Mouse (Mus musculus) induced T-regulatory cell, adult 2 months (primary cell): ENCODE measurements around the gene Chst5.
"Not testable (repeated sequence)": the region's sequence is repeated elsewhere in the genome, so short reads cannot be mapped to it uniquely, and the experiment has no call there.

Experiments
- DNase-seq: peaks from one replicate; pipeline ENCODE4 v3.0.0-alpha.2; 2012; ENCODE audit warnings: low read depth

The Chst5 gene

DNA sequence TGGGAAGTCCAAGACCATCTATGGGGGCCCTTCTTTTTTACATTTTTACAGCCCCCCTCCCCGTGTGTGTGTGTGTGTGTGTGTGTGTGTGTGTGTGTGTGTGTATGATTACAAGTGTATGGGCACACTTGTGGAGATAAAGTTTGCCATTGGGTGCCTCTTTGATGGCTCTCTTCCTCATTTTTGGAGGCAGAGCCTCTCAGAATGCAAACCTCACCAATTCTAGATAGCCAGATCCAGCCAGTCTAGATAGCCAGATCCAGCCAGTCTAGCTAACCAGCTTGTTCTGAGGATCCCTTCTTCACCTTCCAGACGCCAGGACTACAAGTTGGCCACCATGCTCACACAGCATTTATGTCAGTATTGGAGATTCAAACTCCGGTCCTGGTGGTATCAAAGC is 39.0 kb downstream of the Chst5 start:
- no peak for DNase-seq

DNA sequence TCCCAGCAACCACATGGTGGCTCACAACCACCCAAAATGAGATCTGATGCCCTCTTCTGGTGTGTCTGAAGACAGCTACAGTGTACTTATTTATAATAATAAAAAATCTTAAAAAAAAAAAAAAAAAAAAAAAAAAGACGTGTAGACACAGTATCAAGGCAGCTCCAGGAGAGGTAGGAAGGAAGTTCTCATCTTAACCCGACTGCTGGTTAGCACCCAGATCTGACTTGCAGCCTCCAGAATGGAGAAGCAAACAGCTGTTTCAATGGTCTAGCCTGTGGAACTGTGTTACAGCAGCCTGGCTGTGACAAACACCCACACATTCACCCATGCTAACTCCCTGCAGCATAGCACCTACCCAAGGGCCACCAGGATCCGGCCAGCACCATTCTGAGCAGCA is 39.9 kb downstream of the Chst5 start:
- no peak for DNase-seq

DNA sequence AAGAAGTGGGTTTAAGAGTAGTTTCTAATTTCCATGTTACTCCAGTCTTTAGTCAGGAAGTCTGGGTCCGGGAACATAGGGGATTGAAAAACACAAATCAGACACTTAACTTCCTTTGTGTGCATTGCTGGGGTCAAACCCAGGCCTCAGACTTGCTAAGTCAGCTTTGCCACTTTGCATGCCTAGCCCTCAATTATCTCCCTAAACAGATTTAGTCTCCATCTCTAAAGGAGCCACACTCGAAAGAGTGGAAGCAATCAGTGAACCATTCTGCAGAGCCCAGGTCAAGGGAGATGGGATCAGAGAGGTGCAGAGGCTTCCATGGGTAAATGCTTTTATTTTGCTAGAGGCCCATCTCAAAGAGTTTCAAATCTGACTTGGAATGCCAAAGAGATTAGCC is 41.6 kb downstream of the Chst5 start:
- DNase-seq: no peak

DNA sequence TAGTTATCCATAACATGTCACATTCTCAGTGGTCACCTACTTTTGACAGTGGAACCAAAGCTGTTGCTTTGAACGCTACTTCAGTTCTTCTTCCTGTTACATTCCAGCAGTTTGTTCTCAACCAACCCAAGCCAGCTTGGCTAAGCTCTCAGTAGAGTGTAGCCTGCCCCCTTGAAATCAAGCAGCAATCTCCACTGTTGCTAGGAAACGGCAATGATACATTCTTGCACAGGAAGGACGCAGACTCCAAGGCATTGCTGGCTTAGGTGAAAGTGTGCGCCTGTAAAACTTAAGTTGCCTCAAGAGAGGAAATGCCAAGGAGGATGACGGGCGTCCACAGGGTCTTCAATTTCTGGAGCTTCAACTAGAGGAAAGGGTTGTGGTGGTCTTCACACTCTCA is 44.4 kb downstream of the Chst5 start:
- DNase-seq: no peak

DNA sequence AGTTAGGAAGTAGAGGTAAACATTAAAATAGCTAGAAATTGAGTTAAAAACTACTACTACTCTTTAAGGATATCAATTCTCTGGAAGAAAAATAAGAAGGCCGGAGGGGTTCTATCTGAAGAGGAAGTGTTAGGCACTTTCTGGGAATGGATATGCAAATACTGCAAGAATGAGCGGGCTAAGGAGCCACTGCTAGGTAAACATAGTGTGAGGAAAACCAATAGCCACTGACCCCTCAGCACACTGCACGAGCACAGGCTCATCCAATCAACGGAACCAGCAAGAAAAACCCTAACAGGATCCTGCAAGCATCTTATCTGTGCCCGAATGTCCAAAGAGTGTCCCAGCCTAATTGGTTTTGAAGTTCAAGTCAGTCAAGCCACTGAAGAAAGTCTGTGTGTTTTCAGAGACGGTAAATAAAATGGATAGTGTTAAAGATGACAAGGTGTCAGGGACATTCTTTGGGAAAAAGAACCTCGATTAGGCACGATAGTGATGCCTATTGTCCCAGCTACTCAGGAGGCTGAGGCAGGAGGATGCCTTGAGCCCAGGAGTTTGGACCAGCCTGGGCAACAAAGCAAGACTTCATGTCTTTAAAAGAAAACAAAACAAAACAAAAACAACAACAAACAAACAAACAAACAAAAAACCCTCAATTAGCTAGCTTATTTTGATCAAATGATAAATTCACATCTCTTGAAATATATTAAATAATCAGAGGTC is 45.0 kb downstream of the Chst5 start:
- DNase-seq: no peak

DNA sequence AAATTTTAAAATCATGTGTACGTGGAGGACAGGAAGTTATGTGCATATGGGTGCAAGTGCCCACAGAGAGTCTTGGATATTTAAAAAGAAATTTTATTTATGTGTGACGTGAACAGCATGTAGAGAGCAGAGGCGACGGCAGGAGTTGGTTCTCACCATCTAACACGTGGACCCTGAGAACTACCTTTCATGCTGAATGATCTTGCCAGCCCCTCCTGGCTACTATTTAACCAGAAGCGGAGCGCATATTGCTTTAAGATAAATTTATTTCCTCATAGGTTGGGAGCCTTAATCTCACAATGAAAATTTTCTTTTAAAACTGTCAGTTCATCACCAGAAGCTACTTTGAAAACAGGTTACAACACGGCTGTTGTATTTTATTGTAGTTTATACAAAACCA is 45.6 kb downstream of the Chst5 start:
- DNase-seq: no peak

DNA sequence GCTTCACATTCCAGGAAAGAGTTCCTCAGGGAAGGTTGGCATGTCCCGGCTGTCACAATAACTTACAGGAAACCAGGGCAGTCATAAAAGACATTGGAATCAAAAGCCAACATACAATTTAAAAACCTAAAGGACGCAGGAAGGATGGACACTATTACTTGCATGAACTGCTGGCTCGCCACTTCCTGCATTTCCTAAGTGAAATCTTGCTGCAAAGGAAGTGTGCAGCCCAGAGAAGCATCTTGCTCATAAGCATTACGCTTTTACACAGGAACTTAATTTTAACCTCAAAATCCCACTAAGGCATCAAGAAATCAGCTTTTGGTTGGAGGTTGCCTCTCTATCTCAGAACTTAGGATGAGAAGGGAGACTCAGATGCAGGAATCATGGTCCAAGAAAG is 47.0 kb downstream of the Chst5 start:
- DNase-seq: no peak

DNA sequence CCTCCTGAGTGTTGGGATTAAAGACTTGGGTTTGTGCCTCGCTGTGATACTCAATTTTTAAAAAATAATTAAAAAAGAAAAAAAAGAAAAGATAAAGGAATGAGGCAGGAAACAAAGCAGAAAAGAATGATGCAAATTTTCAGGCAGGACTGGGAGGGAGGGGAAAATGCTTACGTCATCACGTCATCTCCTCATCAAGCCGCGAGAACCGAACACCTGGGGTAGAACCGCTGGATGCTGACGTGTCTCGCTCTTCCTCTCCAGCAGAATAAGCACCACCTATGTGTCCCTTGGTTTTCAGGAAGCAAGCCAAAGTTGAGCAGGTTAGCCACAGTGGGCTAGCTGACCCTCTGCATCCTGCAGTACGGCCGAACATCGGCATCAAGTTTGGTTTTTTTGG is 54.3 kb downstream of the Chst5 start:
- no peak for DNase-seq

DNA sequence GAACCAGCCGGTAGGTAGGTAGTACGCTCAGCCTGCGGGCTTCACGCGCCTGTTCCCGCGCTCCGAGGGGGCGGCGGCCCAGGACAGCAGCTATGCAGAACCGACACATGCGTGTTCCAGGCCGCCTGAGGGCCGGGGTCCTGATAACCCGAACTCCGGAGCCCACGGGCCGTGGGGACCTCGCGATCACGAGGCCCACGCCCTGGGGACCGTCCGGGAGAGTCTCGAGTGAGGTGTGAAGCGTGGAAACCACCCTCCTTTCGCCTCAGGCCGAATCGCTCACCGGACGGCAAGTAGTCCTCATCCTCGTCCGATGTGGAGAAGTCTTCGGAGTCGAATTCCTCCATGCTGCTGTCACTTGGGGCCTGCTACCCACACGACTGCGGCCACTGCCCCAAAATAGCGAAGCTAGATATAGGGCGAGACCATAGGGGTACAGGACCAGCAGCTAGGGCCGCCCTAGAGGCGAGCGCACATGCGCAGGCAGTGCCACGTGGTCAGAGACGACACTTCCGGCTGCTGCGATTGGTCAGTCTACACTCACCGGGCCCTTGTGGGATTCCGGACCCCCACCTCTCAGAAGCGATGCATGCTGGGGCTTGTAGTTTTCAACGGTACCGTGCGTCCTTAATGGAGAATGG is 56.3 kb downstream of the Chst5 start, which contains the start of gene Cfdp1:
TSS of gene Cfdp1 (minus strand) at position 431 of the 641 bp plus-strand sequence.
- DNase-seq: peak; percentile 98

DNA sequence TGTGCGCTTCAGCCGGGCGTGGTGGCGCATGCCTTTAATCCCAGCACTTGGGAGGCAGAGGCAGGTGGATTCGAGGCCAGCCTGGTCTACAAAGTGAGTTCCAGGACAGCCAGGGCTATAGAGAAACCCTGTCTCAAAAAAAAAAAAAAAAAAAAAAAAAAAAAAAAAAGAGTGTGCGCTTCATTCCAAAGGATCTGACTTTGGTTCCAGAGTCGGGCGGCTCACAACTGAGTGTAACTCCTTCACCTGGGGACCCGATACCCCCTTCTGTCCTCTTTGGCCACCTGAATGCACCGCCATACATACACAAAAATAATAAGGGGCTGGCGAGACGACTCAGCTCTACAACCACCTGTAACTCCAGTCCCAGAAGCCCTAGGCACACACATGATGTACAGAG is 57.0 kb downstream of the Chst5 start:
- not testable (repeated sequence) for DNase-seq

DNA sequence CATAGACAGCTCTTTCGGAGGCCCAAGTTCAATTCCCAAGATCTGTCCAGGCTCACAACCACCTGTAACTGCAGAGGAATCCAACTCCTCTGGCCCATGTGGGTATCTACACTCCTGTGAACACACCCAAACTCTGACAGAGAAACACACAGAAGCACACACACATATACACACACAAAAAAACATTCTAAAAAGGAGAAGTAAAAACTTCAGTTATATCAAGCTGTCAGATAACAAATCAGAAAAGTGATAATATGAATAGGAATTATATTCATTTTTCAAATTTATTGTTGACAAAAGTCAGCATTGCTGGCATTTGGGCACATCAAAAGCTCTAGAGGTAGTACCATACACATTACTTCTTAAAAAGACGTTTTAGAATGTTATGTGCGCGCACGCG is 63.5 kb downstream of the Chst5 start:
- DNase-seq: no peak
